ENCODE assay signal across 28 mouse cellular contexts in genomic region chr15:91351006-91351405, GRCm38 (mm10).
DNase-seq lines count a peak whose midpoint lies in the region; ATAC-seq and TF ChIP-seq lines count a peak whose summit lies in the region.
"Had no signal": no experiment of that assay in that cellular context is flagged by ENCODE, and none has a peak within 500 bp of the region (broad histone marks: within the 10 kb centered on the region; RNA-seq: fewer than 3 reads in every experiment).

No protein-coding gene starts in this region.

- 56% methylated on average over 7 of the region's 7 CpGs for whole genome bisulfite sequencing in hindbrain, embryonic 15.5 days
- 90% methylated on average over 7 of the region's 7 CpGs for WGBS in hindbrain, embryonic 11.5 days
- WGBS in midbrain, postnatal 0 days, result 48% methylated on average over 7 of the region's 7 CpGs

- H3K4me3 ChIP-seq in hindbrain, embryonic 15.5 days, result no peak overlapping the region
- no peak overlapping the region for H3K4me3 ChIP-seq in hindbrain, embryonic 11.5 days (ENCODE audit: low read depth, low read length)
- H3K4me3 ChIP-seq in midbrain, postnatal 0 days (ENCODE audit: low read depth, low read length), result no peak overlapping the region
- H3K4me3 ChIP-seq: embryonic facial prominence, embryonic 13.5 days; forebrain, embryonic 10.5 days; heart, embryonic 10.5 days; heart, embryonic 15.5 days; liver, embryonic 12.5 days had no signal

- intact Hi-C loops in left cerebral cortex, postnatal 36 days (cut with DNase I), result no loop called here

- no peak for TF ChIP-seq POLR2A in brain, embryonic 14.5 days (IDR thresholded peaks at IDR 0.05; ENCODE audit: borderline replicate concordance, extremely low read depth, insufficient read depth, insufficient read length, poor library complexity, severe bottlenecking)

- no peaks in the 10 kb centered on the region for H3K9me3 ChIP-seq in hindbrain, embryonic 15.5 days
- no peaks in the 10 kb centered on the region for H3K9me3 ChIP-seq in hindbrain, embryonic 11.5 days (ENCODE audit: control insufficient read depth, low read length)
- no peaks in the 10 kb centered on the region for H3K9me3 ChIP-seq in midbrain, postnatal 0 days (ENCODE audit: low read length)
- H3K9me3 ChIP-seq: embryonic facial prominence, embryonic 13.5 days; forebrain, embryonic 10.5 days; heart, embryonic 10.5 days; heart, embryonic 15.5 days; liver, embryonic 12.5 days had no signal

- peaks cover 6% of the 10 kb centered on the region for H3K4me1 ChIP-seq in hindbrain, embryonic 15.5 days (replicated peaks)
- H3K4me1 ChIP-seq in hindbrain, embryonic 11.5 days (replicated peaks; ENCODE audit: control insufficient read depth, insufficient read depth, low read length), result no peaks in the 10 kb centered on the region
- no peaks in the 10 kb centered on the region for H3K4me1 ChIP-seq in midbrain, postnatal 0 days (ENCODE audit: insufficient read depth, low read length)
- H3K4me1 ChIP-seq: embryonic facial prominence, embryonic 13.5 days; forebrain, embryonic 10.5 days; heart, embryonic 10.5 days; heart, embryonic 15.5 days; liver, embryonic 12.5 days had no signal

- ATAC-seq in hindbrain, embryonic 15.5 days (ENCODE audit: low FRiP score, low read depth), result no peak
- ATAC-seq in hindbrain, embryonic 11.5 days (ENCODE audit: low FRiP score), result no peak
- no peak for ATAC-seq in midbrain, postnatal 0 days (ENCODE audit: low FRiP score)
- ATAC-seq: activated CD4-positive, CD25-positive, alpha-beta regulatory T cell, adult 4 months; forebrain, embryonic 16.5 days; intestine, postnatal 0 days; liver, embryonic 12.5 days; liver, postnatal 0 days had no signal

- peak overlapping the region; percentile 60 for H3K27ac ChIP-seq in hindbrain, embryonic 15.5 days (replicated peaks)
- no peak overlapping the region for H3K27ac ChIP-seq in hindbrain, embryonic 11.5 days (ENCODE audit: low read depth, low read length)
- H3K27ac ChIP-seq in midbrain, postnatal 0 days (ENCODE audit: low read depth, low read length), result peak overlapping the region; percentile 57
- H3K27ac ChIP-seq: embryonic facial prominence, embryonic 13.5 days; forebrain, embryonic 10.5 days; heart, embryonic 10.5 days; heart, embryonic 15.5 days; liver, embryonic 12.5 days had no signal

- no peaks in the 10 kb centered on the region for H3K27me3 ChIP-seq in hindbrain, embryonic 15.5 days
- no peaks in the 10 kb centered on the region for H3K27me3 ChIP-seq in hindbrain, embryonic 11.5 days (ENCODE audit: control insufficient read depth, insufficient read depth, low read length)
- H3K27me3 ChIP-seq in midbrain, postnatal 0 days (ENCODE audit: insufficient read depth, low read length), result no peaks in the 10 kb centered on the region
- H3K27me3 ChIP-seq: CH12.LX; embryonic facial prominence, embryonic 13.5 days; heart, embryonic 15.5 days; liver, embryonic 12.5 days had no signal

- peak; percentile 50 to 53 for DNase-seq in cerebellum, postnatal 10 days
- DNase-seq in cerebellum, adult 9-11 months, result no peak
- DNase-seq in hindbrain, embryonic 11.5 days (ENCODE audit: low spot score), result no peak
- DNase-seq in brain, embryonic 14.5 days (ENCODE audit: low read depth), result peak; percentile 58
- DNase-seq in midbrain, postnatal 0 days (ENCODE audit: low spot score), result peak; percentile 59
- DNase-seq in left cerebral cortex, postnatal 36 days (ENCODE audit: low spot score in 2 of 2), result no peak
- DNase-seq: adrenal gland, adult 2 months; cerebellum, adult 8-10 months; embryo, embryonic 11 days; gastrocnemius, postnatal 25 days; heart, adult 11 months; kidney, postnatal 14 days; left cerebral cortex, postnatal 4 days; liver, postnatal 0 days; lung, postnatal 36 days; right cerebral cortex, postnatal 25 days; spleen, adult 18-20 months; thymus, postnatal 14 days had no signal

- H3K9ac ChIP-seq in hindbrain, embryonic 15.5 days, result no peak overlapping the region
- H3K9ac ChIP-seq in hindbrain, embryonic 11.5 days (ENCODE audit: low read depth, low read length), result no peak overlapping the region
- no peak overlapping the region; the same call in 1 of the 2 replicates for H3K9ac ChIP-seq in midbrain, postnatal 0 days (replicated peaks; ENCODE audit: low read length, poor library complexity, severe bottlenecking)
- H3K9ac ChIP-seq: embryonic facial prominence, embryonic 13.5 days; heart, embryonic 15.5 days; liver, embryonic 12.5 days; liver, postnatal 0 days had no signal

- H3K36me3 ChIP-seq in hindbrain, embryonic 15.5 days, result no peaks in the 10 kb centered on the region
- no peaks in the 10 kb centered on the region for H3K36me3 ChIP-seq in hindbrain, embryonic 11.5 days (ENCODE audit: control insufficient read depth, insufficient read depth, low read length)
- no peaks in the 10 kb centered on the region for H3K36me3 ChIP-seq in midbrain, postnatal 0 days (ENCODE audit: insufficient read depth, low read length)
- H3K36me3 ChIP-seq: embryonic facial prominence, embryonic 13.5 days; forebrain, embryonic 10.5 days; heart, embryonic 10.5 days; heart, embryonic 15.5 days; liver, embryonic 12.5 days had no signal

- TF ChIP-seq CTCF in brain, embryonic 14.5 days (IDR thresholded peaks at IDR 0.05; ENCODE audit: borderline replicate concordance, extremely low read depth, insufficient read depth, insufficient read length), result no peak
- no peak for TF ChIP-seq CTCF in midbrain, postnatal 0 days (IDR thresholded peaks at IDR 0.05)

- no peak overlapping the region for H3K4me2 ChIP-seq in hindbrain, embryonic 15.5 days
- H3K4me2 ChIP-seq in hindbrain, embryonic 11.5 days (replicated peaks; ENCODE audit: low read depth, low read length), result no peak overlapping the region
- no peak overlapping the region for H3K4me2 ChIP-seq in midbrain, postnatal 0 days (ENCODE audit: low read depth, low read length, poor library complexity, severe bottlenecking)
- H3K4me2 ChIP-seq: embryonic facial prominence, embryonic 13.5 days; heart, embryonic 15.5 days; liver, embryonic 12.5 days had no signal

Comparison
In these comparisons a context has a peak if more than half of its experiments do, and no peak if none do; other contexts are left out.
1. DNase-seq: peak in cerebellum, postnatal 10 days (2 of 2), brain, embryonic 14.5 days (single experiment) and midbrain, postnatal 0 days (single experiment); none in cerebellum, adult 9-11 months (single experiment), hindbrain, embryonic 11.5 days (single experiment) and left cerebral cortex, postnatal 36 days (0 of 2).